Mouse (Mus musculus): Measurements from ENCODE around the gene Cfap221. TPM values are rescaled to one million over a fixed set of nuclear protein-coding genes. Genes with fewer than 3 reads are reported as not detected.

Gene Cfap221
- polyA plus RNA-seq, 1 experiment = not detected

DNA sequence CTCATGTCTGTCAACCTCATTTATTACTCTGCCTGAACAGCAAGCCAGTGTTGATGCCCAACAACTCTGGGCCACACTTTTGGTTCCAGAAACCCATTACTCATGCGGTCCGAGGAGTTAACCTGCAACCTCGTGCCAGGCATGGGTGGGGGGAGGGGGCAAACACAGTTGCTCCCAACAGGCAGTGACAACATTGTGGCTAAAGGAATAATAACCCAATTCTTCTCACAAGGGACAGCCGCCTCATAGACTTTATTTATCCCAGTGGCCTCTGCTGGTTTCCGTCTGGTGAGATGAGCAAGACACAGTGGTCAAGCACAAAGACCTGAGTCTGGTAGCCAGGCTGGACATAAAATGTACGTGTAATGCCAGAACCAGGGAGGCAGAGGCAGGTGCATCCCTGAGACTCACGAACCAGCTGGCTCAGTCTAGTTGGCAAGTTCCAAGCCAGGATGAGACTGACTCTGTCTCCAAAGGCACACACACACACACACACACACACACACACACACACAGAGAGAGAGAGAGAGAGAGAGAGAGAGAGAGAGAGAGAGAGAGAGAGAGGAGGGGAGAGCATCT lies 38.5 kb upstream of the Cfap221 start:
- Histone ChIP-seq H3K27ac (ENCODE audit: insufficient read depth, low read length) (no peak overlapping the region), H3K36me3 (ENCODE audit: control insufficient read depth, insufficient read depth, low read length, poor library complexity, severe bottlenecking) (no peaks in the 10 kb centered on the region), H3K4me1 (ENCODE audit: control insufficient read depth, insufficient read depth, low read length) (no peaks in the 10 kb centered on the region), H3K4me3 (ENCODE audit: low read depth, low read length) (no peak overlapping the region), H3K9ac (ENCODE audit: low read depth, poor library complexity, severe bottlenecking) (no peak overlapping the region), H3K9me3 (replicated peaks; ENCODE audit: control insufficient read depth, insufficient read depth, low read length, poor library complexity, severe bottlenecking) (no peaks in the 10 kb centered on the region), H3K27me3 (ENCODE audit: control insufficient read depth, insufficient read depth, low read length, poor library complexity, severe bottlenecking) (no peaks in the 10 kb centered on the region)
- TF ChIP-seq EP300 (IDR thresholded peaks at IDR 0.05; ENCODE audit: insufficient read depth, low read depth, low read length) = no peak

DNA sequence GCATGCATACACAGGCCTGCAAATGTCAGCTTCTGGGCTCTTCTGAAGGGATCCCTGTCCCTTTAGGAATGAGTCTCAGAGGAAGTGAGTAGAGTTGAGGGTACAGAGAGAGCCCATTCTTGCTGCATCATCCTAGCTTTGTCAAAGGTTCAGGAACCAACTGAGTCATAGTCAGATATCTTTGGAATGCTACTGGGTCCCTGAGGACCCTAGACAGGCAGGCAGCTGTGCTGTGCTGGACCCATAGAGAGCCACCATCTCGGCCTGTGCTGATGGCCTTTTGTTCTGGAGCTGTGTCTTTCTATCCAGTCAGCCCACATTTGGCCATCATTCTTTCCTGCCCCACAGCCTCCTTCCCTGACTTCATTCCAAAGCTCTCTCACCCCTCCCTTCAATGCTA lies 37.8 kb upstream of the Cfap221 start:
- no peak overlapping the region for H3K9ac ChIP-seq (ENCODE audit: low read depth, poor library complexity, severe bottlenecking)
- no peak overlapping the region for H3K27ac ChIP-seq (ENCODE audit: insufficient read depth, low read length)
- H3K4me1 ChIP-seq (ENCODE audit: control insufficient read depth, insufficient read depth, low read length) = no peaks in the 10 kb centered on the region
- H3K27me3 ChIP-seq (ENCODE audit: control insufficient read depth, insufficient read depth, low read length, poor library complexity, severe bottlenecking) = no peaks in the 10 kb centered on the region
- no peaks in the 10 kb centered on the region for H3K9me3 ChIP-seq (replicated peaks; ENCODE audit: control insufficient read depth, insufficient read depth, low read length, poor library complexity, severe bottlenecking)
- TF ChIP-seq POLR2A (IDR thresholded peaks at IDR 0.05; ENCODE audit: insufficient read depth, low read length) (no peak), EP300 (IDR thresholded peaks at IDR 0.05; ENCODE audit: insufficient read depth, low read depth, low read length) (no peak), CTCF (IDR thresholded peaks at IDR 0.05; ENCODE audit: low read depth, low read length) (no peak)
- H3K4me3 ChIP-seq (ENCODE audit: low read depth, low read length) = no peak overlapping the region
- no peaks in the 10 kb centered on the region for H3K36me3 ChIP-seq (ENCODE audit: control insufficient read depth, insufficient read depth, low read length, poor library complexity, severe bottlenecking)

DNA sequence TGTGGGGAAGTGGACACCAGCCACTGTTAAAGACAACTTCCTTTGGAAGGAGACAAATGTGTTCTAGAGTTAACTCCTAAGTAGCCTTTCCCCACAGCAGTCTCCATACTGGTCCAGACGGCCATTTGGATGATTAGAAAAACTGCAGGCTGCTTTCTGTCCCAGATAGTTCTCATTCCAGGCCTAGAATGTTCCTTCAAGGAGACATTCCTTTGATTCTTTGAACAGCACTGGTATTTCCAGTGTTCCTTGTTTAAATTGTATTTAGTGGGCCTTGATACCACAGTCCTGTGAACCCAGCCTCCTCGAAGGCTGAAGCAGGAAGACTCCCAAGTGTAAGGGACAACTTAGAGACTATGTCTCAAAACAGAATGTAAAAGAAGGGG lies 36.4 kb upstream of the Cfap221 start:
- no peak overlapping the region for H3K4me3 ChIP-seq (ENCODE audit: low read depth, low read length)
- H3K36me3 ChIP-seq (ENCODE audit: control insufficient read depth, insufficient read depth, low read length, poor library complexity, severe bottlenecking) = no peaks in the 10 kb centered on the region
- TF ChIP-seq CTCF (IDR thresholded peaks at IDR 0.05; ENCODE audit: low read depth, low read length) = no peak
- TF ChIP-seq EP300 (IDR thresholded peaks at IDR 0.05; ENCODE audit: insufficient read depth, low read depth, low read length) = no peak
- no peak for TF ChIP-seq POLR2A (IDR thresholded peaks at IDR 0.05; ENCODE audit: insufficient read depth, low read length)
- H3K4me1 ChIP-seq (ENCODE audit: control insufficient read depth, insufficient read depth, low read length) = no peaks in the 10 kb centered on the region
- no peak overlapping the region for H3K9ac ChIP-seq (ENCODE audit: low read depth, poor library complexity, severe bottlenecking)
- no peaks in the 10 kb centered on the region for H3K27me3 ChIP-seq (ENCODE audit: control insufficient read depth, insufficient read depth, low read length, poor library complexity, severe bottlenecking)
- H3K9me3 ChIP-seq (replicated peaks; ENCODE audit: control insufficient read depth, insufficient read depth, low read length, poor library complexity, severe bottlenecking) = no peaks in the 10 kb centered on the region
- H3K27ac ChIP-seq (ENCODE audit: insufficient read depth, low read length) = no peak overlapping the region

DNA sequence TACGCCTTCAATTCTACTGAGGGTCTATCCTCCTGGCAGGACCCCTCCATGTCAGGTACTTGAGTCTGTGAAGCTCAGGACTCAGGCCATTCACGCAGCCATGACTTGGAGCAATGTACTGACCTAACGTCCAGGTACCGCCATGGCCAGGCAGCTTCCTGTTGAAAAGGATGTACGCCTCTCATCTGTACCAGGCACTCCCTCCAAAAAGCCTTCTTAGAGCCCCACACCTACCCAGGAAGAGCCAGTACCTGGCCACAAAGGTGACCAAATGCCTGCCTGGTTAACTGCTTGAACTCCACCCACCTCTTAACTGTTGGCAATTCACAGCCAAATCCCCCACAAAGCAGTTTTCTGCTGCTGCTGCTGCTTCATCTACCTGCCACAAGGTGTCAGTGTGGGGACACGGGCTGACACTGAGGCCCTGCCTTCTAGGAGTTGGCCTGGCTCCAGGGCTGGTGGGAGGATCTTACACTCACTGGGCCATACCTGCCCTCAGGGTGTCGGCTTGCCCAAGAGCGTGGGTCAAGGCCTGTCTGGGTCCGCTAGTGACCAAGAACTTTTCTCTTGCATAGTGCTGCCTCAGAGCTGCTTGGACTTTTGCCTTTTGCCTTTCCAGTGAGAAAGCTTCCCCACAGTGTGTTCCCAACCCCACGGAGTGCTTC lies 35.9 kb upstream of the Cfap221 start:
- Histone ChIP-seq H3K9me3 (replicated peaks; ENCODE audit: control insufficient read depth, insufficient read depth, low read length, poor library complexity, severe bottlenecking) (no peaks in the 10 kb centered on the region), H3K27me3 (ENCODE audit: control insufficient read depth, insufficient read depth, low read length, poor library complexity, severe bottlenecking) (no peaks in the 10 kb centered on the region), H3K27ac (ENCODE audit: insufficient read depth, low read length) (no peak overlapping the region), H3K36me3 (ENCODE audit: control insufficient read depth, insufficient read depth, low read length, poor library complexity, severe bottlenecking) (no peaks in the 10 kb centered on the region), H3K9ac (ENCODE audit: low read depth, poor library complexity, severe bottlenecking) (no peak overlapping the region), H3K4me1 (ENCODE audit: control insufficient read depth, insufficient read depth, low read length) (no peaks in the 10 kb centered on the region), H3K4me3 (ENCODE audit: low read depth, low read length) (no peak overlapping the region)
- no peak for TF ChIP-seq POLR2A (IDR thresholded peaks at IDR 0.05; ENCODE audit: insufficient read depth, low read length)
- TF ChIP-seq CTCF (IDR thresholded peaks at IDR 0.05; ENCODE audit: low read depth, low read length) = peak; percentile 98

DNA sequence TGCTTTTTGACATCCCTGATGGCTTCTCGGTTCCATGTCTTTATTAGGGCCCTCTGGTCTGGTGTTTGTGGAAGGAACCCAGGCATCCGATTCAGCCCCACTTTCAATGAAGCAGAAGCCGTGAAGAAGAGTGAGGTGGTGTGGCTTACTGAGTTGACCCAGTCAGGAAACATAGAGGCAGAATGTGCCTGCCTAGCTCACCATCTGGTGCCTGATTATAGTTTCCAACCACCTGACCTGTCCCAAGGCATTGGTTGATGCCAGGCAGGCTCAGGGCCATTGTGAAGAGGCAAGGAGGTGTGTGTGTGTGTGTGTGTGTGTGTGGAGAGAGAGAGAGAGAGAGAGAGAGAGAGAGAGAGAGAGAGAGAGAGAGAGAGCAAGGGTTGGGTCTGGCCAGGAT lies 33.4 kb upstream of the Cfap221 start:
- no peaks in the 10 kb centered on the region for H3K4me1 ChIP-seq (ENCODE audit: control insufficient read depth, insufficient read depth, low read length)
- no peaks in the 10 kb centered on the region for H3K9me3 ChIP-seq (replicated peaks; ENCODE audit: control insufficient read depth, insufficient read depth, low read length, poor library complexity, severe bottlenecking)
- no peak overlapping the region for H3K4me3 ChIP-seq (ENCODE audit: low read depth, low read length)
- H3K27ac ChIP-seq (ENCODE audit: insufficient read depth, low read length) = no peak overlapping the region
- H3K27me3 ChIP-seq (ENCODE audit: control insufficient read depth, insufficient read depth, low read length, poor library complexity, severe bottlenecking) = no peaks in the 10 kb centered on the region
- TF ChIP-seq POLR2A (IDR thresholded peaks at IDR 0.05; ENCODE audit: insufficient read depth, low read length) = no peak
- TF ChIP-seq EP300 (IDR thresholded peaks at IDR 0.05; ENCODE audit: insufficient read depth, low read depth, low read length) = no peak
- TF ChIP-seq CTCF (IDR thresholded peaks at IDR 0.05; ENCODE audit: low read depth, low read length) = no peak
- no peaks in the 10 kb centered on the region for H3K36me3 ChIP-seq (ENCODE audit: control insufficient read depth, insufficient read depth, low read length, poor library complexity, severe bottlenecking)
- H3K9ac ChIP-seq (ENCODE audit: low read depth, poor library complexity, severe bottlenecking) = no peak overlapping the region

DNA sequence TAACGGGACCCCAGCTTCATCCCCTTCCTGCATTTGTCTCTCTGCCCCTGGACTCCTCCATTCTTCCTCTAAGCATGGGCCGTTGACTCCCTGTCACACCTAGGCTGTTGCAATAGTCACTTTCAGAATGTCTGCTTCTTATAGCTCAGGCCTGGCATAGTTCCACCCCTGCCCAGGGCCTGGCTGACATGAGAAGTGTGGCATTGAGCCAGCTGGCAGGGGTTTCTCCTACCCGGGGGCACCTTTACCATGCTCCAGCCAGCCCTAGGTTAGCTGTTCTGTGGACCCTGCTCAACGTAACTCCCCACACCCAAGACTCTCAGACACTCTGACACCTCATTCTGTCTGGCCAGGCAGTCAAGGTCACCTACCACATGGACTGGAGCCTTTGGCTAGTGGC lies 30.7 kb upstream of the Cfap221 start:
- Histone ChIP-seq H3K27me3 (ENCODE audit: control insufficient read depth, insufficient read depth, low read length, poor library complexity, severe bottlenecking) (no peaks in the 10 kb centered on the region), H3K4me1 (ENCODE audit: control insufficient read depth, insufficient read depth, low read length) (no peaks in the 10 kb centered on the region), H3K4me3 (ENCODE audit: low read depth, low read length) (no peak overlapping the region), H3K27ac (ENCODE audit: insufficient read depth, low read length) (no peak overlapping the region), H3K36me3 (ENCODE audit: control insufficient read depth, insufficient read depth, low read length, poor library complexity, severe bottlenecking) (no peaks in the 10 kb centered on the region), H3K9ac (ENCODE audit: low read depth, poor library complexity, severe bottlenecking) (no peak overlapping the region), H3K9me3 (replicated peaks; ENCODE audit: control insufficient read depth, insufficient read depth, low read length, poor library complexity, severe bottlenecking) (no peaks in the 10 kb centered on the region)
- TF ChIP-seq EP300 (IDR thresholded peaks at IDR 0.05; ENCODE audit: insufficient read depth, low read depth, low read length) = no peak
- no peak for TF ChIP-seq CTCF (IDR thresholded peaks at IDR 0.05; ENCODE audit: low read depth, low read length)
- TF ChIP-seq POLR2A (IDR thresholded peaks at IDR 0.05; ENCODE audit: insufficient read depth, low read length) = no peak
